In the genomic region with DNA sequence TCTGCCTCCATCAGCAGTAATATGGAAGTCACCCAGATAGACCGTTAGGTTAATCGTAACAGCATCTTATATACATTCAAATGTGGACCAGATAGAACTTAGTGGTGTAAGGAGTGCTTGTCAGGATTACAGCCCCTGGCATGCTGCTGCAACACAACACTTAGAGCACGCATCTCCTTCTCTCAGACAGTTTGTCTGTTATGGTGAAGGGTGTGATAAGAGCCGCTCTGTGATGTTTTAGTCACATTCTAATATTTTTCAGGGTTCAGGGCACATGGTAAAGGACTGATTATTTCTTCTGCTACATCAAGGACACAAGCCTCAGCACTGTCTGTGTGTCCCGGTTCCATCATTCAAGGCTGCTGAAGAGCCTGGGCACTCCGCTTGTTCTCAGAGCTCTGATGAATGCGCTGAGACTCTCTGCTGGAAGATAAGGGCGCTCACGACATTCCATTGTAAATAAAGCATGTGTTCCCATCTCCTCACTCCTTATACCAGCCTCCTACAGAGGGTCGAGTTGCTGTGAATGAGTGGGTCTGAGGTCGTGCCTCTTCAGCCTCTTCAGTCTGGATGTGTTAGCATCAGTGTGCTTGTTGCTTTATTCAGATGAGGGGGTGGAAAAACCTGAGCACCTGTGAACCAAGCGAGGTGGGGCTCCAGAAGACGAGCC, we compare ENCODE assay signal across 8 mouse cellular contexts. TPM values are rescaled to one million over a fixed set of nuclear protein-coding genes. Genes with fewer than 3 reads are reported as not detected.
DNase-seq lines count a peak whose midpoint lies in the region; ATAC-seq and TF ChIP-seq lines count a peak whose summit lies in the region.

No protein-coding gene starts in this region.

- no peaks in the 10 kb centered on the region for H3K27me3 ChIP-seq in heart, embryonic 12.5 days (replicated peaks)
- no peaks in the 10 kb centered on the region for H3K27me3 ChIP-seq in testis, adult 2 months (ENCODE audit: control insufficient read depth, insufficient read depth, low read length)
- H3K27me3 ChIP-seq in limb, embryonic 14.5 days (ENCODE audit: control insufficient read depth, insufficient read depth, low read length) = no peaks in the 10 kb centered on the region
- no peaks in the 10 kb centered on the region for H3K27me3 ChIP-seq in thymus, adult 2 months (ENCODE audit: control insufficient read depth, insufficient read depth, low read length)

- no peak for TF ChIP-seq POLR2A in testis, adult 2 months (IDR thresholded peaks at IDR 0.05; ENCODE audit: control insufficient read depth, low read depth, low read length)
- TF ChIP-seq POLR2A in limb, embryonic 14.5 days (IDR thresholded peaks at IDR 0.05; ENCODE audit: borderline replicate concordance, extremely low read depth, insufficient read depth, insufficient read length) = no peak
- TF ChIP-seq POLR2A in thymus, adult 2 months (IDR thresholded peaks at IDR 0.05; ENCODE audit: control insufficient read depth, extremely low read depth, insufficient read depth, low read length, poor library complexity) = no peak

- H3K27ac ChIP-seq in heart, embryonic 12.5 days (ENCODE audit: poor library complexity, severe bottlenecking) = peak overlapping the region; percentile 87
- H3K27ac ChIP-seq in testis, adult 2 months (ENCODE audit: control insufficient read depth, insufficient read depth, low read depth, low read length) = peak overlapping the region; percentile 56
- peak overlapping the region; percentile 96 for H3K27ac ChIP-seq in limb, embryonic 14.5 days (replicated peaks; ENCODE audit: low read depth, low read length)
- H3K27ac ChIP-seq in thymus, adult 2 months (ENCODE audit: control insufficient read depth, insufficient read depth, low read length) = no peak overlapping the region; the same call in 1 of the 2 replicates

- 24% methylated on average over 13 of the region's 13 CpGs for WGBS in heart, embryonic 12.5 days
- WGBS in limb, embryonic 14.5 days = 34% methylated on average over 13 of the region's 13 CpGs
- 74% methylated on average over 13 of the region's 13 CpGs for WGBS in thymus, adult 2 months

- H3K4me3 ChIP-seq in heart, embryonic 12.5 days = no peak overlapping the region
- H3K4me3 ChIP-seq in testis, adult 2 months (ENCODE audit: control insufficient read depth, low read depth, low read length) = no peak overlapping the region
- H3K4me3 ChIP-seq in limb, embryonic 14.5 days (replicated peaks; ENCODE audit: low read length) = no peak overlapping the region
- no peak overlapping the region for H3K4me3 ChIP-seq in thymus, adult 2 months (ENCODE audit: control insufficient read depth, insufficient read depth, low read length)

- ATAC-seq in heart, embryonic 12.5 days (ENCODE audit: insufficient number of reproducible peaks, low FRiP score) = no peak
- ATAC-seq in limb, embryonic 14.5 days (ENCODE audit: low FRiP score, low read depth) = no peak

- H3K4me1 ChIP-seq in heart, embryonic 12.5 days (replicated peaks) = peaks cover 69% of the 10 kb centered on the region
- peaks cover 11% of the 10 kb centered on the region for H3K4me1 ChIP-seq in testis, adult 2 months (ENCODE audit: control insufficient read depth, insufficient read depth, low read length)
- peaks cover 84% of the 10 kb centered on the region for H3K4me1 ChIP-seq in limb, embryonic 14.5 days (ENCODE audit: control insufficient read depth, insufficient read depth, low read length)
- H3K4me1 ChIP-seq in thymus, adult 2 months (replicated peaks; ENCODE audit: control insufficient read depth, insufficient read depth, low read length) = peaks cover 17% of the 10 kb centered on the region

- no peaks in the 10 kb centered on the region for H3K9me3 ChIP-seq in heart, embryonic 12.5 days (replicated peaks)
- no peaks in the 10 kb centered on the region for H3K9me3 ChIP-seq in limb, embryonic 14.5 days (ENCODE audit: control insufficient read depth, low read length)

- no peak overlapping the region; the same call in 1 of the 2 replicates for H3K9ac ChIP-seq in heart, embryonic 12.5 days
- H3K9ac ChIP-seq in limb, embryonic 14.5 days (ENCODE audit: low read depth, low read length, severe bottlenecking) = no peak overlapping the region; the same call in 1 of the 2 replicates

- H3K4me2 ChIP-seq in heart, embryonic 12.5 days = peak overlapping the region; percentile 27
- peak overlapping the region; percentile 4; the same call in 1 of the 2 replicates for H3K4me2 ChIP-seq in limb, embryonic 14.5 days (replicated peaks; ENCODE audit: low read depth, low read length, severe bottlenecking)

- no peak for TF ChIP-seq CTCF in testis, adult 2 months (IDR thresholded peaks at IDR 0.05; ENCODE audit: control insufficient read depth, insufficient read depth, insufficient replicate concordance, low read depth, low read length)
- TF ChIP-seq CTCF in thymus, adult 2 months (IDR thresholded peaks at IDR 0.05; ENCODE audit: borderline replicate concordance, control insufficient read depth, extremely low read depth, insufficient read depth, low read length, poor library complexity) = no peak

- no peak for DNase-seq in heart, adult 8-10 months (ENCODE audit: low spot score)
- no peak for DNase-seq in testis, postnatal 10 days (ENCODE audit: low spot score)
- no peak for DNase-seq in limb, embryonic 14.5 days (ENCODE audit: low spot score)
- no peak for DNase-seq in thymus, adult 18-20 months
- no peak for DNase-seq in layer of hippocampus, adult 9-11 months
- DNase-seq in thymus, adult 2 months = no peak

- 0 out of 2 replicates have a peak, but pooled peaks cover 5% of the 10 kb centered on the region for H3K36me3 ChIP-seq in heart, embryonic 12.5 days
- H3K36me3 ChIP-seq in testis, adult 2 months (ENCODE audit: control insufficient read depth, insufficient read depth, low read length) = no peaks in the 10 kb centered on the region
- H3K36me3 ChIP-seq in limb, embryonic 14.5 days (ENCODE audit: control insufficient read depth, insufficient read depth, low read length) = 0 out of 2 replicates have a peak, but pooled peaks cover 4% of the 10 kb centered on the region
- no peaks in the 10 kb centered on the region for H3K36me3 ChIP-seq in thymus, adult 2 months (ENCODE audit: control insufficient read depth, insufficient read depth, low read length)

RNA-seq across cellular contexts. Expression of a gene that starts 48.5 kb away (rescaled TPM):
- 16.7 and 17.7 TPM in 2 replicates for polyA plus RNA-seq in heart, embryonic 12.5 days (2016; fragmentation: Nextera tagmentation; extraction: Ambion mirVana)
- total RNA-seq in heart, adult 8-10 months (2022) = 10 to 100 TPM; 15.1 to 20.0 (median 15.4) TPM
- 4.3 and 5.2 TPM in 2 replicates for polyA plus RNA-seq in testis, adult 2 months (2012; rRNA removed)
- polyA plus RNA-seq in limb, embryonic 14.5 days (2012; rRNA removed) = 38.7 and 49.0 TPM in 2 replicates
- 48.5 and 54.2 TPM in 2 replicates for polyA plus RNA-seq in limb, embryonic 14.5 days (2014; fragmentation: Nextera tagmentation; extraction: Ambion mirVana)
- polyA plus RNA-seq in thymus, adult 2 months (2012; rRNA removed) = 24.9 and 31.5 TPM in 2 replicates
